Mouse (Mus musculus): ENCODE measurements around the gene Ube2e1. TPM values are rescaled to one million over a fixed set of nuclear protein-coding genes. Genes with fewer than 3 reads are reported as not detected.

Gene Ube2e1
- total RNA-seq, 2 experiments from 2014 or later: 117 to 120 TPM

DNA sequence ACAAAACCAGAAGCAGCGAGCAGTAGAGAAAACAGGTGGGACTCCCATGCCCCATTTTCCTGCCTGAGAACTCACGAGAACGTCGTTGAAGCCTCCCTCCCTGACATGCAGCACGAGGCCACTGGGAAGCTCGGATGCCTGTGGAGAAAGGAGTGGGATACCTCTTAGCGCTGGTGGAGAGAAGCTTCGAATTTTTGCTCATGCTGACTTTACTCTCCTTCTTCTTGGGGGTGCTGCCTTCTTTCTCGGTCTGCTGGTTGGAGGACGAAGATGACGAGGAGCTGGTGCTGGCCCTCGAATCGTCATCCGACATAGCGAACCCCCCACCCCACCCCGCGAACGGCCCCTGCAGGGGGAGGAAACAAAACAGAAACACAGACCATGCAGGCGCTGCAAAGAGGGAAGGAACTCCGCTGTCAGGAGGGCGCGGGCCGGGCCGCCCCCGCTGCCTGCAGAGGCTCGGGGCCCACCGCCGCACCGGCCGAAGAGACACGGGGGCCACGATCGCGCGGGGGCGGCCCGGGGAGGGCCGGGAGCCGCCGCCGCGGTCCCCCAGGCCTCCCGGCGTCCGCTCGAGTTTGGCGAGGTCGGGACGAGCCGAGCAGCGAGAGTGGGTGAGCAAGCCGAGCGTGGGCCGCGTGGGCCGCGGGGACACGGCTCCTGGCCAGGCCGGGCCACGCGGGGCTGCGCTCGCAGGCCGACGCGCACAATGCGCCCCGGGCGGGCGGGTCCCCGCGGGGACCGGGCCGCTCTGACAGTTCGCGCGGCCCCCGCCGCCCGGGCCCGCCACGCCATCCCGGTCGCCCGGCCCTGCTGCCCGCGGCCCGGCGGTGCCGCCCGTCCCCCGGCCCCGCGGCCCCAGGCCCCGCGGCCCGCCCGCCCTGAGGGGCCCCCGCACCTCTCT, 618 bp downstream of the Ube2e1 start:
- peak in 1 of 2 experiments; percentile 69 for DNase-seq (ENCODE audit: extremely low spot score in 1 of 2, low spot score in 2 of 2)
- intact Hi-C loops (cut with DNase I): no loop called here

DNA sequence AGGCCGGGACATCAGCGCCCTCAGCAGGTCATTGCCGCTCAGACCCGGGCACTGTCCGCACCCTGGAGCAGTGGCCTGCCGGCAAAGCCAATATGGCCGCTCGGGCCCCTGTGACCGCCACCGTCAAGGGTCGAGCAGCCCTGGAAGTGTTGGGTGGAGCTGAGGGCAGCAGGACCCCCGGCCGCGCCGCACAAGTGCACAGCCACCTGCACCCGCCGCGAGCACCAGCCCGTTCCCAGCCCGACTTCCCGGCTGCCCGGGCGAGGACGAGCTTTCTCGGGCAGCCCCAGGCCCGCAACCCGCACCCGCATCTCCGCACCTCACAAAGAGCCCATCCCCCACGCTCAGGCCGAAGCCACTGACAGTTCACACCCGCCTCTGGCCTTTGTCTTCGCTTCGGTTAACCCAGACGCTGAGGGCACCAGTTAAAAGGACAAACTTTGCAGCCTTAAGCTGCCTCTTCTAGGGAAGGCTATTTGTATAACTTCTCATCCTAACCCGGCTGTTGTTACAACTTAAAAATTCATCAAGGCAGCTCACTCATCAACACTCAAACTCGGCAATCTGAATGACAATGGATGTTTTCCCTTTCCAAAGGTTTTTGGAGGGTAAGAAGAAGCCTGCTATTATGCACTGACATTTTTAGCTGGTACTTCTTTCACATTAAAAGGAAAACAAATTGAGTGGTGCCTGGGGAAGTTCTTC, 4.5 kb downstream of the Ube2e1 start:
- intact Hi-C loops (cut with DNase I): no loop called here

GRCm38 (mm10) chr14:18317457-18318411, 13.9 kb downstream of the Ube2e1 start:
- DNase-seq (ENCODE audit: extremely low spot score in 1 of 2, low spot score in 2 of 2): no peak
- intact Hi-C loops (cut with DNase I): no loop called here

More for the DNA sequence above, 4.5 kb downstream of the Ube2e1 start:
- peak in 1 of 2 experiments; percentile 67 for DNase-seq (ENCODE audit: extremely low spot score in 1 of 2, low spot score in 2 of 2)

DNA sequence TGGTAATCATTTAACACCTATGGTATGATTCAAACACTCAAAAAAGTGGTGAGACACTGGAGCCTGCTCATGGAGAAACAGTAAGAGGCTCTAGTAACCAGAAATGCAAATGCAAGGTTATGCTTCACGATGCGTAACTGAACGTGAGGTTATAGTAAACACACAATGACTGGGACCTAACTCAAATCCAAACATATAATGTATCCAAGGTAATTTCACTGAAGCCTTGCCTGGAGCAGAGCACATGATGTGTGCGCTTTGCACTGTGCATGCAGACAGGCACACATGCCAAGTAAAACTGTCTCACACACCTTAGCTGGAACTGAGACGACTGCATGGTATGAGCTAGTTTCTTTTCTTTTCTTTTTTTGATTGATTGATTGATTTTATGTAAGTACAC, 27.5 kb downstream of the Ube2e1 start:
- DNase-seq (ENCODE audit: extremely low spot score in 1 of 2, low spot score in 2 of 2): no peak
- intact Hi-C loops (cut with DNase I): no loop called here

DNA sequence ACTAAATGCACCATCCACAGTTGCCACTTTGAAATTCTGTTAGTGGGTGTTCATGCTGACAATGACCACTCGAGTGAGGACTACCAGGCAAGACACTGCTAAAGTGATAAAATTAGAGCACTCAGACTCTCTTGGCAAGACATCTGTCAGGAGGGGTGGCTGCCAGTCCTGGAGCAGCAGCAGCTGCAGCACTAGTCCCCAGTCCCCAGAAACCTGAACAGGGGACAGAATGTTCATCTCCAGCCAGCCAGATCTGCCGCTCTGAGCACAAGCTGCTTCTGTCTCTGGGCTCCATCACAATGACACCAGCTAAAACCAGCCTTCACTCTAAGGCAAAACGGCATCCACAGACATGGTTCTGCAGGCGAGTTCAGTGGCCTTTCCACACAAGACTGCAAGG, 28.4 kb downstream of the Ube2e1 start:
- peak; percentile 64 to 66 for DNase-seq (ENCODE audit: extremely low spot score in 1 of 2, low spot score in 2 of 2)
- intact Hi-C loops (cut with DNase I): no loop called here

- no peak for DNase-seq (ENCODE audit: extremely low spot score in 1 of 2, low spot score in 2 of 2)
- intact Hi-C loops (cut with DNase I): no loop called here
These were observed 28.9 kb downstream of the Ube2e1 start for GRCm38 (mm10) chr14:18302750-18303149.

DNA sequence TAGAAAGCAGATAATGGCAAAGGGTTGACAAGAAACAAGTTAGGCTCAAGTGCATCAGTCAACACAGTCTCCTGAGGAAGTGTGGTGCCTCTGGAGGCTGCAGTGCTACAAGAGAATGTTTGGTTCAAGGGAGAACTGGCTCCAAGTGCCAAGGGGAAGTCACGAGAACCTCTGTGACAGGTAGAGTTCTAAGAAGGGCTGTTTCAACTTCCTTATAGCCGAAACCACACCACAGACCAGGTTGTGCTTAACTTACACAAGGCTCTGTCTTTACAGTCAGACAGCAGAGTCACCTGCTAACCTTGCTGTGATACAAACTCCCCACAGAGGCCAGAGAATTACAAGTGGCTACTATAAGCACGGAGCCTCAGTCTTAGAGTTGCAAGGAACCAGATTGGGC, 30.1 kb downstream of the Ube2e1 start:
- DNase-seq (ENCODE audit: extremely low spot score in 1 of 2, low spot score in 2 of 2): no peak
- intact Hi-C loops (cut with DNase I): no loop called here

GRCm38 (mm10) chr14:18300676-18301075, 31.0 kb downstream of the Ube2e1 start:
- intact Hi-C loops (cut with DNase I): no loop called here
- no peak for DNase-seq (ENCODE audit: extremely low spot score in 1 of 2, low spot score in 2 of 2)

DNA sequence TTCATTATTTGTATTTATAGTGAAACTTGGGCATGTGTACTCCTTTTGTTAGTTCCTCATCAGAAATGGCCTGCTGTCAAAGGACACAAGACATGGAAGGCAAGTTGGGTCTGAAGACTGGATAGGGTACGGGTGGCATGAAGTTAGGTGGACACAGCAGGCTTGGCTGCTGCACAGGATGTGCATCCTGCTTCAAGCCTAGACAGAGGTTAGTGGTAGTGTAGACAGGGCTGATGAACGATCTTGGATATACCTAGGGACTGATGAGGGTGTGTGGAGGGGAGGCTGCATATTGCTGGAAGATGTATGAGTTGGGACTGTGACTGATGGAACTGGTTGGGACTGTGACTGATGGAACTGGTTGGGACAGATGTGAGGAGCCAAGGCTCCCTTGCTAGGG, 32.8 kb downstream of the Ube2e1 start:
- intact Hi-C loops (cut with DNase I): no loop called here
- no peak for DNase-seq (ENCODE audit: extremely low spot score in 1 of 2, low spot score in 2 of 2)

DNA sequence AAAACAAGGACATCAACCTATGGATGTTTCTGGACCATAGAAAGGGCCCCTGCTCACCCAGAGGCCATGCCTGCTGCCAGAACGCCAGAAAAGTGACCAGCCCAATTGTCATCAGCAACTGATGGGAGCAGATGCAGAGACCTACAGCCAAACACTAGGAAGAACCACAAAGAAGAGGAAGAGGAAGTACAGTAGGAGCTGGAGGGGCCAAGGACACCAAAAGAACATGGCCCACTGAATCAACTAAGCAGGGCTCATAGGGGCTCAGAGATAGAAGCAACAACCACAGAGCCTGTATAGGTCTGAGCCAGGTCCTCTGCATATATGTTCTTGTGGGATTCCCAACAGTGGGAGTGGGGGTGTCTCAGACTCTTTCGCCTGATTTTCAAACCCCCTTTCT, 34.2 kb downstream of the Ube2e1 start:
- DNase-seq (ENCODE audit: extremely low spot score in 1 of 2, low spot score in 2 of 2): no peak
- intact Hi-C loops (cut with DNase I): no loop called here

- intact Hi-C loops (cut with DNase I): no loop called here
- no peak for DNase-seq (ENCODE audit: extremely low spot score in 1 of 2, low spot score in 2 of 2)
These were observed 39.1 kb downstream of the Ube2e1 start for GRCm38 (mm10) chr14:18292578-18292977.

DNA sequence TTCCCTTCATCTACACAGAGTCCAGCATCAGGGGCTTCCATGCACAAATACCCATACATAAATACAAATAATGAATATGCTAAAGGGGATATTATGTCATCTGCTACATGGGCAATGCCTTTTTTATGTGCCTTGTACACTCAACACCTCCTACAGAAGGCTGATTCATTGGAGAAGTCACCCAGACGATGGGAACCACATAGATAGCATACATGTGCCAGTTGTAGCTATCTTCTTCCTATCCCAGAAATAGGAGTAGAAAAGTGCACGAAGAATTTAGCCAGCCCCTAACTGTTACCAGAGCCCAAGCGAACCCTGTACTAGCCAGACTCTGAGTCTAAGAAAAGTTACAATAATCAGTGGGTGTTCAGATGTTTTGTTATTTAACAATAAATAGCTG, 39.5 kb downstream of the Ube2e1 start:
- intact Hi-C loops (cut with DNase I): no loop called here
- no peak for DNase-seq (ENCODE audit: extremely low spot score in 1 of 2, low spot score in 2 of 2)

DNA sequence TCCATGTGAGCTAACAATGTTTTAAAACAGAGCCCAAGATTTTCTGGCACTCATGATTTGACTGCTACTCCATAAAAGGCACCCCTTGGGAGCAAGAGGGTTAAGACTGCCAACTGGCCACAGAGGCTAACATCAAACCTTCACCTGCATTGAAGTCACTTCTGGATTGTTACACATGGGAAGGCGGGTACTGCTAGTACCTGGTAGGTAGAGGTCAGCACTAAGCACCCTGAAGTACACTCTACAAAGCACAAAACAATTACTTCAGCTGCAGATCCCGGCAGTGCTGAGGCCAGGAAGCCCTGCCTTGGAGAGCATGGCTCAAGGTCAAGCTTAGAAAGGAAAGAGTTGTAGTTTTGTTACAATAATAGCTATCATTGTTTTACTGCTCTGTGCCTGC, 44.3 kb downstream of the Ube2e1 start:
- intact Hi-C loops (cut with DNase I): no loop called here
- no peak for DNase-seq (ENCODE audit: extremely low spot score in 1 of 2, low spot score in 2 of 2)

DNA sequence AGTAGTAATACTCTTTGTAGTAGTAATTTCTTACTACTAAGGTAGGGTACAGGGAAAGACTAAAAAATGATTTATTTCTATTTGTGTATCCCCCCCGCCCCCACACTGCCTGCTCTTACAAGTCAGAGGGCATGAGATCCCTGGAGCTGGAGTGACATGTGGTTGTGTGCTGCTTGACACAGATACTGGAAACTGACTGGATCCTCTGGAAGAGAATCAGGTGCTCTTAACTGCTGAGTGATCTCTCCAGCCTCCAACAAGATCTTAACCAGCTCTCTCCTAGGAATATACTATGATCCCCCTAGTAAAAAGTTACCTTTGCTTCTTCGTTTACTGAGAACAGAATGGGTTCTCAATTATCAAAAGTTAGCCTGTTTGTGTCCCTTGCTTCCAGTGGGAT, 45.2 kb downstream of the Ube2e1 start:
- intact Hi-C loops (cut with DNase I): no loop called here
- no peak for DNase-seq (ENCODE audit: extremely low spot score in 1 of 2, low spot score in 2 of 2)

DNA sequence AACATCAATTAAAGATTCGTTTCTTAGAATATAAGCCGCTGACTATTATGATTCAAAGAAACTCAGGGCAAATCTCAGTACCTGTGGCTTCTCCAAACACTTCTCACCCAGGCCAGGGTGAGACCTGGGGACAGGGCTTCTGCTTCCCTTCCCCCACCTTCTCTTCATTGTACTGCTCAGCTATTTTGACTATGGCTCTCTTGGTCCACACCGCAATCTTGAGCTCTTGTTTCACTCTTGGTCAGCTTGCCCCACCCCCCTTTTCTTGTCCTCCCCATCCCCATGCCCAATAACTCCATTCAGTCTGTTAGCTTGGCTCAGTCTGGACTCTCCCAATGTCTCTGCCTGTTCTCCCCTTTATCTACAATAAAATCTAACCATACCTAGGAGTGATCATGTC, 46.2 kb downstream of the Ube2e1 start:
- intact Hi-C loops (cut with DNase I): no loop called here
- no peak for DNase-seq (ENCODE audit: extremely low spot score in 1 of 2, low spot score in 2 of 2)

DNA sequence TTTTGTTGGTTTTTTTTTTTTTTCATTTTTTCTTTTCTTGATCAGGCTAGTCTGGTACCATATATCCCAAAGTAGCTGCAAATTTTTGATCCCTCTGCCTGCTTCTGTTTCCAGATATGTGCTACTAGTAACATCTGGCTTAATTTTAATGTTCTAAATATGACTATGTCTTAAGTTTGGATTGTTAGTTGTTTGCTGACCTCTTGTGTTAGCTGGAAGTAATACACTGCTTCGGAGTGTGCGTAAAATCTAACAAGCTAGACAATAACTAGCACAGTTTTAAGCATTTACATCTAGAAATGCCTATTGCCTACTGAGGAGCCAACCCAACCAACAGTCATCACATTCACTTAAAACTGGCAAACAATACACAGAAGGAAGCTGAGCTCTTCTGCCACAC, 47.1 kb downstream of the Ube2e1 start:
- no peak for DNase-seq (ENCODE audit: extremely low spot score in 1 of 2, low spot score in 2 of 2)
- intact Hi-C loops (cut with DNase I): no loop called here

GRCm38 (mm10) chr14:18280375-18280774, 51.3 kb downstream of the Ube2e1 start:
- no peak for DNase-seq (ENCODE audit: extremely low spot score in 1 of 2, low spot score in 2 of 2)
- intact Hi-C loops (cut with DNase I): no loop called here

DNA sequence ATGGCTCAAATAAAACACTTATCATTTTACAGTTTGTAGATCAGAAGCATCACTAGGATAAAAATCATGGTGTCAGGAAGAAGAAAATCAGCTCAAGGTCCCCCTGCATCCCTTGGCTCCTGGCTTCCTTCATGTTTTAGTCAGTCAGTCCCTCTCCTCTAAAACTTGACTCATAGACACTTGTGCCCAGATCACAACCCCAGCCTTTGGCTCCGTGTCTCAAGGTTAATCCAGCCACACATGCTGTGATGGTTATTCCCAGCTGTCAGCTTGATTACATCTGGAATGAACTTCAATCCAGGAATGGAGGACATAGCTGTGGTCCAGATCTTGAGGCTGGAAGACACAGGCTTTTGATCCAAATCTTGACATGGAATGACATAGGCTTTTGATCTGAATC, 57.1 kb downstream of the Ube2e1 start:
- intact Hi-C loops (cut with DNase I): loop anchor here (5.0 kb wide), 1 partner anchor 62 kb away; no protein-coding TSS in a partner anchor
- DNase-seq (ENCODE audit: extremely low spot score in 1 of 2, low spot score in 2 of 2): no peak

DNA sequence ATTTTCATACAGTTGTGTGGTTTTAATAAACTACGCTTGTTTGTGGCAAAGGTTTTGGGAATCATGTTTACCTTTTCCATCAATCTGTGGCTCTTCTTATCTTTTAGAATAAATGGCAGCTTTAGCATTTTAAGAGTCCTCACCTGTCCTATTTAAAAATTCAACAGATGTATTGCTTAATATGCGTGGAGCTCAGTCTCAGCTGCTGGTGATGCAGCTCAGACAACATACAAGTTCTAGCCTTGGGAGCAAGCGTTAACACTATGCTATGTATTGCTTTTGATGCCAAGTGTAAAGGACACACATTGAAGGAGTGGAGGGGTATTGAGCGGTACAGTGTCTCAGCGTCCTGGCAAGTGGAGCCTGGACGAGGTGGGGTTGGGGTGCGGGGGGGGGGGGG, 60.0 kb downstream of the Ube2e1 start:
- DNase-seq (ENCODE audit: extremely low spot score in 1 of 2, low spot score in 2 of 2): no peak
- intact Hi-C loops (cut with DNase I): loop anchor here (5.0 kb wide), 1 partner anchor 59 kb away; no protein-coding TSS in a partner anchor

Data from left cerebral cortex, postnatal 10 days (tissue).